Mouse (Mus musculus) frontal cortex, adult 2 months (tissue): ENCODE data around the gene Btg1. TPM values are rescaled to one million over a fixed set of nuclear protein-coding genes. Genes with fewer than 3 reads are reported as not detected.

ENCODE experiments used
- DNase-seq, 2 experiments: peaks; one replicate each; pipeline ENCODE4 v3.0.0; 2022; ENCODE audit warnings: low spot score in 1 of 2; ENCODE audit errors: extremely low spot score in 1 of 2
- polyA plus RNA-seq: library from polyadenylated mRNA; depleted of rRNA; stranded (reverse); fragments of >200 nt; gene quantifications from 2 replicates; pipeline ENCODE4 v1.2.3, GENCODE M21; 2012

Gene Btg1
- polyA plus RNA-seq, 1 experiment = 41.6 TPM

- DNase-seq = no peak
Measured at GRCm38 (mm10) chr10:96609356-96610345, 7.2 kb upstream of the Btg1 start.

DNA sequence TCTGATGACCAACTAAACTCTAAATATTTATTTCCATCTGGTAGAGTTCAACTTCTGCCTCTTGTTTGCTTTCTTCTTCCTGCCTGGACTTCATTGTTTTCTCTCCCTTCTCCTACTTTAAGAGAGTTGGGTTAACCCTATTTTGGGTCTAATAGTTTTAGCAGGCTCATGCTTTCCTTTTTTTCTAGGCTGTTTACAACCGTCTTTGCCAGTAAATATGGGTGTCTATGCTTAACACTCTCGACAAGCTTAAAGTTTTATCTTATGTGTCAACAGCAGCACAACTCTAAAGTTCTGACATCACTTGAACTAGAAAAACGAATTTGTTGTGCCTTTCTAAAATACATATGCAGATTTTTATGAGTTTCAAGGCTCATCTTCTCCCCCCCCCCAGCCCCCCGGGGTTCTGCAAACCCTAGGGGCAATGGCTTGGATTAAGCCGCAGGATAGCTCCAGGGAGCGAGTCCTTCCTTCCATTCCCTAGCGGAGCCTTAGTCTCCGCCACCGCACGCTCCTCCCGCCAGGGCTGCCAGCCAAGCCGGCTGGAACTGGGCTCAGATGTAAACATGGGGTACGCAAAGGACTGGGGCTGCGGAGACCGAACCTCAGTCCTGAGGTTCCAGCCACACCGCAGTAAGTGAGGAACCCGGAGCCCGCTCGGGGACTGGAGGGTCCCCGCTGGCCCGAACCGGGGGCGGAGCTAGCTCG, 651 bp upstream of the Btg1 start:
- no peak for DNase-seq

DNA sequence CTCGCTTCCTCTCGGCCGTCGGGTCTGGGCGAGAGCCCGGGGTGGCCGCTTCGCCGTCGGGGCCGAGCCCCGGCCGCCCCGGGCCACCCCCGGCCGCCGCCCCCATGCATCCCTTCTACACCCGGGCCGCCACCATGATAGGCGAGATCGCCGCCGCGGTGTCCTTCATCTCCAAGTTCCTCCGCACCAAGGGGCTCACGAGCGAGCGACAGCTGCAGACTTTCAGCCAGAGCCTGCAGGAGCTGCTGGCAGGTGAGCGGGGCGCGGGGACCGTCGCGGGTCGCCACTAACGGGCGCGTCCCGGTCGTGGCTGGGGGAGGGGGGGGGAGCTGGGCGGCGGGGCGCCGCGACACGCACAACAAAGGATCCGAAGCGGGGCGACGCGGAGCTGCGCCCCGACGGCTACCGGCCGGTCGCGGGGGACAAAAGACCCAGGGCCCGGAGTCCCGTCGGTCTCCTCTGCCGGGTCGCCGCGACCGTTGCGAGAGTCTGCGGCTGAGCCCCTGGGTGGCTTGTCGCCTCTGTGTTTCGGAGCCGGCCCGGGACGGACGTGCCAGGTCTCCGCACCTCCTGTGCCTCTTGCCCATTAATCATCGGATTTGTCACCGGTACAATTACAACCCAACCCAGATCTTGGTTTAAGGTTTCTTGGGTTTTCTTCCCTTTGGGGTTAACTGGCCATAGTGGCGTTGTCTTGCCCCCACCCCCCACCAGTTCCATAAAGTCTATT, 580 bp downstream of the Btg1 start:
- DNase-seq = no peak

DNA sequence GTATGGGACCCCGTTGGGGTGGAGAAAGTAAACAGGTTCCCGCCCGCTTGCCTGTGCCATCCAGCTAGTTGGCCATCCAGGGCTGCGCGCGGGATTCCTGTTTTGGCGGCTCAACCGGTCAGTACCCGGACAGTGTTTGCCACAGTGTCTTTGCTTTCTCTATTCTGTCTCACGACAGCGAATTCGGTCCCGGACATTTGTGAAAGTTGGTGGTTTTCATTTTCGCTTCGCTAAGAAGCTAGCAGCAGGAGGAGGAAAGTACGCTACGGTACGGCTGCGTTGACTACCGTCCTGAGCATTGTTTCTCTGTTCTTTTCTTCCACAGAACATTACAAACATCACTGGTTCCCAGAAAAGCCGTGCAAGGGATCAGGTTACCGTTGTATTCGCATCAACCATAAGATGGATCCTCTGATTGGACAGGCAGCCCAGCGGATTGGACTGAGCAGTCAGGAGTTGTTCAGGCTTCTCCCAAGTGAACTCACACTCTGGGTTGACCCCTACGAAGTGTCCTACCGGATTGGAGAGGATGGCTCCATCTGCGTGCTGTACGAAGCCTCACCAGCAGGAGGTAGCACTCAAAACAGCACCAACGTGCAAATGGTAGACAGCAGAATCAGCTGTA, 1.3 kb downstream of the Btg1 start:
- peak; percentile 50 to 56 for DNase-seq

DNA sequence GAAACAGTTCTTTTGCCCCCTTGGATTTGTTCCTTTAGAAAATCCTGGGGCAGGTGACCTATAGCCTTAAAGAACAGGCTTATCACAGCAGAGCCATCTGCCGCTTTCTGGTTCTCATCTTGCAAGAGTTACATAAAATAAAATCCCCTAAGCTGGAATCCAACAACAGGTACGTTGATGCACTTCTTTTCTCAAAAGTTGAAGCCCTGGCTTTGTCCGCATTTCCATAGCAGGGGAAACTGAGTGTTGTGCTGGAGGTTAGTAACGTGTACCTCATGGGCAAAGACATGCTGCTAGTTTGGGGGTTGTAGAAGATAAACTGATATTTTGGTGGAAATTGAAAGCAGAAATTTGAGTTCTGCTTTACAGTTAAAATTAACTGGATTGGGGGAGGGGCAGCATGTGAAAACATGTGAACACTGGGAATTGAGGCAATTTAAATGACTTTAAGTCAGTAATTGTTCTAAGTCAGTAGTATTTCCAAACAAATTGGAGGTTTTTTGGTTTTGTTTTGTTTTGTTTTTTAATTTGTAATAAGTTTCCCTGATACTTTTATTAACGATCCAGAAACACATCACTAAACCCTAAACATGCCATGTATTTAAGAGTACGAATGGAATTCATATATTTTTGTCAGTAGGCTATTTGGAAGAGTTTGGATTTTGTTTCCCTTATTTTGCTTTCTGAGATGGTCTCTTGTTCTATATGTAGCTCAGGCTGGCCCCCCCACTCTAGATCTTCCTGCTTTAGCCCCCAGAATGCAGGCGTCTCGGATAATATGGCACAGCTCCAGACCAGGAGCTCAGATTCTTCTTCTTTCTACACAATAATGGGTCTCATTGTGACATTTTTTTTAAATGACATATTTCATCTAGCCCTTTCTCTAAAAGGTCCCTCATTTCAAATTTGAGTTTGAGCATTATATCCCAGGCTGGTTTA, 3.4 kb downstream of the Btg1 start:
- DNase-seq = no peak

DNA sequence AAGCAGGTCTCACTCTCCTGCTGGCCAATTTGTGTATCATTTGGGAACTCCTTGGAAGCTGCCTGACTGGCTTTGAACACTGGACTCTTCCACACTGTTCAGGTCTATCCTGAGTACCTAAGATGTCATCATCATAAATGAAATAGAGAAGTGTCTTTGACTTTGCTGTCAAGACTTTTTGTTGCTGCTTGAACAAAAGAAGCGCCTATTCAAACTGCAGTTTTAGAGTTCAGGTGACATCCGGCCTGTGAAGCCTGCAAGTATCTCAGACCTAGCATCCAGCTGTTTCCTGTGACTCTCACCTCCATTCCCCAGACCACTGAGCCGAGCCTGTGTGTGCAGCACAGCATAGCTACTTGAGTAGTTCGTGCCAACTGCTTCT, 4.1 kb downstream of the Btg1 start:
- no peak for DNase-seq

GRCm38 (mm10) chr10:96621361-96621945, 4.6 kb downstream of the Btg1 start:
- DNase-seq = no peak

DNA sequence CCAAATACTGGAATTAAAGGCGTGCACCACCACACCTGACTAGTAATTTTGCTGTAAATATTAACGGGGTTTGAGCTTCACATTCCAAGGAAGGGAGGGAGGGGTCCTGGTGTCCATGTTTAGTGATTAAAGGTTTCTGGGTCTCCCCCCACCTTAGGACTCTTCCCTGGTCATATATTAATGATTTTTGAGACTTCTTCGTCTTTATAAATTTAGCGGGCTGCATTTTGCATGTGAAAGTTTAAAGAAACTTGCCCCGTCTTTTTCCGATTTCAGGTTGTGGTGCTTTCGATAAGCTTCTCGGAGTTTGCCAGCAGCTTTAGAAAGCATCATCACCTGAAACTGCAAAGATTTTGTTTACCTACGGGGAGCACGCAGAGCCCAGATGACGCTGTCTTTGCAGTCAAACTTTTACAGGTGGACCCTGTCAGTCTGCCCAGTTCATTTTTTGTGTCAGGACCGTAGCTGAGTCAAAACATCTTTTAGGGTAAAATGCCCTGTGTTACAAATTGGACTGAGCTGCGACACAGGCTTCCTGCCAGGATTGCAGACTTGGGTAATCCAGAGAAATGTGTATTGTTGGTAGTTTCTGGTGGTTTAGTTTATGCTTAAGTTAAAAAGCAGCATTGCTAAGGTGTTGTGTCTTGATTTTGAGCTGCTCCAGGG, 5.3 kb downstream of the Btg1 start:
- DNase-seq = no peak

DNA sequence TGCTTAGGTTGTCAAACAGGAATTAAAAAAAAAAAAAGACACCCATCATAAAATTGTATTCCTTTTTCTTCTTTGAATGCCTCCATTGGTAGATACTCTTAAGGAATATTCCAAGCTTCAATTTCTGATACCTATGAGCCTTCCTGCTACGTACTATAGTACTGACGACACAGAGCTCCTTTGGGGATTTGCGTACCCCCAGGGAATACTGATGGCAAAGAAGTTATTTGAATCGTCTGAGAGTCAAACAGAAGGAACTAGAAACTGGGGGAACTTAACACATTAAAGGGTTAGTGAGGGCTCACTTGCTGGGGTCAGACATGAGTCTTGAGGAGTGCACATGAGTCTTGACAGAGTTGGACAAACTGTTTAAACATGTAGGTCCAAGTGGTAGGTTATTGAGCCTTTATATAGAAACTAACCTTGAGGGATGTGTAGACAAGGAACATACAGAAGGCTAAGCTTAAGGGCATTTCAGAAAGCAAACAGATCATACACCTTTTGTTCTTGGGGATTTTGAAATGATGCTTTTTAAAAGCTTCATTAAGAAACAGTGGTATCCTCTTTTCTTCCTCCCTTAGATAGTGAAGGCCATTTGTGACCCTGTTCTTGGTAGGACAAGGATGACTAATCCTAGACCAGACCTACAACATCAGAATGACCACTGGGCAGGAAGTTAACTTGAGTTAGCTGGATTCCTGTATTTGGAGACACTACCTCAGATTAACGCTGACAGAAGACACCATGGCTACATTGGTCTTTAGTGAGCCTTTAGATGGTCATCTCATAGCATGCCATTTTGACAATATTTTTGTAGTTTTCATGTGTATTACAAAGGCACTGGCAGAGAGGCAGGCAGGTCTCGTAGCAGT, 6.2 kb downstream of the Btg1 start:
- no peak for DNase-seq

DNA sequence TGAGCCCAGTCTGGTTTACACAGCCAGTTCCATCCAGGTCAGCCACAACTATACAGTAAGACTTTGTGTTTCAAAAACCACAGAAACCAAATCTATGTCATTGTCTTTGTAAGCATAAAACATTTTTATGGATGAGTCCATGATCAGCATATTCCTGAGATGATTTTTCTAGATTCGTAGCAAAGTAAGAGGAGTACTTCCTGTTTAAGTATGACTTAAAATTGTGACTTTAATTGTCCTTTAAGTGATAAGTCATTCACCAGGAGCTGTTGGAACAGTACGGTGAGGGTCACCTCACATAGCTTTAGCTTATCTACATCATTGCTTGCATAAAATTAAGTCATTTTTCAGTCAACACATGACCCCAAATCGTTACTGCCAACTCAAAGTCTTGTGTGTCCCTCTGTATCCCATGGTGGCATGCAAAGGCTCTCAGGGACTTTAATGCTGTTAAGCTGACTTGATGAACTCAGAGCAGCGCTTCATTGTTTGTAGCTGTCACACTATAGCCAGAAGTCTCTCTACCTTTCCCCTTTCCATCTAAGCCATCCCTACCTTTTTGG, 6.9 kb downstream of the Btg1 start:
- no peak for DNase-seq

- DNase-seq = no peak
Measured at GRCm38 (mm10) chr10:96624406-96624805, 7.6 kb downstream of the Btg1 start.

DNA sequence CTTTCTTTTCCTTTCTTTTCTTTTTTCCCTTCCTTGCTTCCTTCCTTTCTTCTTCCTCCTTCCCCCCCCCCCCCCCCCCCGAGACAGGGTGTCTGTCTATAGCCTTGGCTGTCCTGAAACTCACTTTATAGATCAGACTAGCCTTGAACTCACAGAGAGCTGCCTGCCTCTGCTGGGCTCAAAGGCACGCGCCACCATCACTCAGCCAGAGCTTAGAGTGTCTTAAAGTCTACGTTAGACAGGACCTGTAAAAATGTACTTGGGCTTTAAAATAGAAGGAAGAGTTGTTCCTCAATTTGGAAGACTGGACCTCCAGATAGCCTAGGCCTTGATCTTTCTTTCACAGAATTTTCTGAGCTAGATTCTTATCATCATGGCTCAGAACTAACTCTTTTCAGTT, 8.3 kb downstream of the Btg1 start:
- DNase-seq = no peak

- no peak for DNase-seq
Measured at GRCm38 (mm10) chr10:96625682-96626081, 8.9 kb downstream of the Btg1 start.

DNA sequence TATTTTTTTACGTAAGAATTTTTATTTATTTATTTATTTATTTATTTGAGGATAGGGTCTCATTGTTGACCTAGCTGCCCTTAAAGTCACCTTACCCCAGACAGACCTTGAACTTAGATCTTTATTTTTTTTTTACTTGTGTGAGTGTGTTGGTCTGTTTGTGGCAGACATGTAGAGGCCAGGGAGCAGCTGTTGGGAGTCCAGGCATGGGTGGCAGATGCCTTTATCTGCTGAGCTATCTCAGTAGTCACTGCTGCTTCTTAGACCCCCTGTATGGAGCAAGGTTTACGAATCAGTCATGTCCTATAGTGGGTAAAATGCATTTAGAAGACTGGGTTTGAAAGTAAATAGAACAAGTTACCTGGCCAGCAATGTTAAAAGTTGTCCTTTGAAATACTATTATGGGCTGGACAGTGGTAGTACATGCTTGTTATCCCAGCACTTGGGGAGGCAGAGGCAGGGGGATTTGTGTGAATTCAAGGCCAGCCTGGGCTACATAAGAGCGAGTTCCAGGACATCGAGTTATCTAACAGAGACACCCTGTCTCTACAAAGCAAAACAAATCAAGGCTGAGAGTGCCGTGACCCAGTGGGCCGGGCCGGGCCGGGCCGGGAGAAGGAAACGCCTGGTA, 9.4 kb downstream of the Btg1 start:
- DNase-seq = no peak

GRCm38 (mm10) chr10:96627332-96627731, 10.5 kb downstream of the Btg1 start:
- DNase-seq = no peak

GRCm38 (mm10) chr10:96628100-96628912, 11.5 kb downstream of the Btg1 start:
- DNase-seq = no peak
